Mouse (Mus musculus) forebrain, postnatal 0 days (tissue): Measurements from ENCODE around the gene Ftl1-ps1. TPM values are rescaled to one million over a fixed set of nuclear protein-coding genes. Genes with fewer than 3 reads are reported as not detected.
A peak's percentile ranks its signal among the peaks of the same experiment; 100 is the strongest.

Experiments used
- ATAC-seq: fragments of 200-750 bp; cut with Nextera tagmentation; 2 replicates; pipeline ENCODE4 v1.8.0; 2017; ENCODE audit warnings: mild to moderate bottlenecking, moderate library complexity
- DNase-seq: peaks from one replicate; pipeline ENCODE4 v3.0.0-alpha.2; 2015
- H3K27ac ChIP-seq: fragments of 300-500 bp; sonication (generic); 2 replicates; pipeline ENCODE4 v1.5.1; 2014; ENCODE audit warnings: low read depth, mild to moderate bottlenecking, antibody characterized with exemption, low read length, moderate library complexity, mixed read lengths
- H3K27me3 ChIP-seq: fragments of 300-500 bp; sonication (generic); 2 replicates; pipeline ENCODE4 v1.6.1; 2014; ENCODE audit warnings: mild to moderate bottlenecking, low read length, mixed read lengths; ENCODE audit not compliant: insufficient read depth
- H3K36me3 ChIP-seq: fragments of 300-500 bp; sonication (generic); 2 replicates; pipeline ENCODE4 v1.6.1; 2014; ENCODE audit warnings: mild to moderate bottlenecking, moderate library complexity; ENCODE audit not compliant: insufficient read depth
- H3K4me1 ChIP-seq: fragments of 300-500 bp; sonication (generic); 2 replicates; pipeline ENCODE4 v1.6.1; 2014; ENCODE audit warnings: antibody characterized with exemption; ENCODE audit not compliant: insufficient read depth
- H3K4me2 ChIP-seq: fragments of 300-500 bp; sonication (generic); 2 replicates; pipeline ENCODE4 v1.6.1; 2014; ENCODE audit warnings: low read depth, mild to moderate bottlenecking, moderate library complexity
- H3K4me3 ChIP-seq: fragments of 300-500 bp; sonication (generic); 2 replicates; pipeline ENCODE4 v1.5.1; 2014; ENCODE audit warnings: low read depth, low read length, mixed read lengths
- H3K9ac ChIP-seq: fragments of 300-500 bp; sonication (generic); 2 replicates; pipeline ENCODE4 v1.6.1; 2014; ENCODE audit warnings: mild to moderate bottlenecking
- H3K9me3 ChIP-seq: fragments of 300-500 bp; sonication (generic); 2 replicates; pipeline ENCODE4 v1.6.1; 2016; ENCODE audit warnings: low read length
- CTCF ChIP-seq: sonication (generic); IDR thresholded peaks from 2 replicates; pipeline ENCODE4 v1.5.1; 2016; ENCODE audit warnings: antibody characterized with exemption, control low read depth, low read depth
- WGBS: fragments of 180-500 bp; shearing (Covaris S2); extraction: QIAGEN DNeasy Blood & Tissue Kit; methylation state at CpG from one replicate; pipeline ENCODE4 v1.1.7; 2014; 5-methylcytosine and 5-hydroxymethylcytosine counted together
- polyA plus RNA-seq: library from polyadenylated mRNA; unstranded; fragments of >200 nt; fragmentation: Nextera tagmentation; extraction: Ambion mirVana; gene quantifications from 2 replicates; pipeline ENCODE4 v1.2.1, GENCODE M21; 2015
- total RNA-seq: library from RNA; depleted of rRNA; stranded (reverse); fragments of >200 nt; gene quantifications from 2 replicates; pipeline ENCODE4 v1.2.3, GENCODE M21; 2014; rRNA removed

Gene Ftl1-ps1
- total RNA-seq (68.3 and 93.6 TPM in 2 replicates), polyA plus RNA-seq (92.1 and 112 TPM in 2 replicates)

GRCm38 (mm10) chr13:74399298-74399839 is at the start of gene Ftl1-ps1:
Gene Ftl1-ps1, plus strand, starts transcription at chr13:74399694.
- no peaks in the 10 kb centered on the region for H3K9me3 ChIP-seq
- no peak within 1 kb of the TSS for H3K9ac ChIP-seq
- ATAC-seq (no peak), DNase-seq (no peak)
- no peak within 1 kb of the TSS for H3K4me3 ChIP-seq
- no peak for TF ChIP-seq CTCF
- no peak within 1 kb of the TSS for H3K27ac ChIP-seq
- H3K27me3 ChIP-seq = no peaks in the 10 kb centered on the region
- no peak within 1 kb of the TSS for H3K4me2 ChIP-seq
- H3K4me1 ChIP-seq = no peaks in the 10 kb centered on the region
- 11% methylated on average over 11 of the region's 11 CpGs for WGBS
- no peaks in the 10 kb centered on the region for H3K36me3 ChIP-seq

- DNase-seq (no peak), ATAC-seq (peak; percentile 54)
- H3K36me3 ChIP-seq = peaks cover 9% of the 10 kb centered on the region; the same call in 1 of the 2 replicates
- no peaks in the 10 kb centered on the region for H3K27me3 ChIP-seq
- peak overlapping the region; percentile 78 for H3K9ac ChIP-seq
- peak overlapping the region; percentile 57 for H3K4me3 ChIP-seq
- peaks cover 13% of the 10 kb centered on the region; the same call in 1 of the 2 replicates for H3K4me1 ChIP-seq
- WGBS = 2% methylated on average over 15 of the region's 15 CpGs
- TF ChIP-seq CTCF = no peak
- H3K4me2 ChIP-seq = peak overlapping the region; percentile 64
- H3K9me3 ChIP-seq = no peaks in the 10 kb centered on the region
- H3K27ac ChIP-seq = peak overlapping the region; percentile 62
These were observed 49.0 kb upstream of the Ftl1-ps1 start for GRCm38 (mm10) chr13:74350435-74350906.

- Histone ChIP-seq H3K4me1 (no peaks in the 10 kb centered on the region), H3K4me2 (no peak overlapping the region), H3K9me3 (no peaks in the 10 kb centered on the region), H3K9ac (no peak overlapping the region), H3K27me3 (no peaks in the 10 kb centered on the region), H3K27ac (no peak overlapping the region), H3K36me3 (peaks cover 54% of the 10 kb centered on the region), H3K4me3 (no peak overlapping the region)
- 94% methylated on average over 13 of the region's 13 CpGs for WGBS
- ATAC-seq (no peak), DNase-seq (no peak)
- TF ChIP-seq CTCF = no peak
These were observed 43.0 kb upstream of the Ftl1-ps1 start for GRCm38 (mm10) chr13:74356491-74356890.

GRCm38 (mm10) chr13:74362218-74362617 is 37.3 kb upstream of the Ftl1-ps1 start:
- 78% methylated on average over 2 of the region's 2 CpGs for WGBS

DNA sequence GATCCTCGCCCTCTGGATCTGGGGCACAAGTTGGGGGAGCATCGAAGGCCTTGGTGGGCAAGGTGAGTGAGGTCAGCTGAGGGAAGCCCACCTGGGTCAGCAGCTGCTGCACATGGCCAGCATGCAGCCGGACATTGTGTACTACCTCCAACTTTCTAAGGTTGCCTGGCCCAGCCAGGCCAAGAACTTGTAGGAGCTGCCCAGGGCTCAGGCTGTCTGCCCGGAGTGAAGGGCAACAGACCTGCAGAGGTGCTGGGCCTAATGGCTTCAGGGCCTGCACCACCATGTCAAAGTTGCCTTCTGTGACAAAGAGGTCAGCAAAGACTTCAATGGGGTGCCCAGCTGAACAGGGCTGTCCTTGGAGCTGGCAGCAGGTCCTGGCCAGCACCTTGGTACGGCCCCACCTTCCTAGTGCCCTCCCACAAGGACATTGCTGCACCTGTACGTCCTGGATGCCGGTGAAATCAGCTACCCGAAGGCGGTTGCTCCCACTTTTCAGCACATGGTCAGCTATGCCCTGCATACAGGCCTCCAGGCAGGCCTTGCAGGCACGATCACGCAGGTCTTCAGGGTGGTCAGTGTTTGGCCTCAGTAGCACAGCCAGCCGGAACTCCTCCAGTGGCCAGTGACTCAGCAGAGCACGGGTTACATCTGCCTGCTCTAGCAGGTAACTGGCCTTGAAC is 36.2 kb upstream of the Ftl1-ps1 start:
- no peaks in the 10 kb centered on the region for H3K4me1 ChIP-seq
- ATAC-seq (no peak), DNase-seq (no peak)
- H3K27ac ChIP-seq = no peak overlapping the region
- TF ChIP-seq CTCF = no peak
- H3K4me2 ChIP-seq = no peak overlapping the region
- no peak overlapping the region for H3K9ac ChIP-seq
- no peaks in the 10 kb centered on the region for H3K27me3 ChIP-seq
- 92% methylated on average over 13 of the region's 13 CpGs for WGBS
- H3K4me3 ChIP-seq = no peak overlapping the region
- H3K9me3 ChIP-seq = 0 out of 2 replicates have a peak, but pooled peaks cover 3% of the 10 kb centered on the region
- H3K36me3 ChIP-seq = peaks cover 30% of the 10 kb centered on the region

More at GRCm38 (mm10) chr13:74362218-74362617, 37.3 kb upstream of the Ftl1-ps1 start:
- no peak overlapping the region for H3K4me2 ChIP-seq
- H3K4me3 ChIP-seq = no peak overlapping the region
- H3K4me1 ChIP-seq = no peaks in the 10 kb centered on the region
- no peak for TF ChIP-seq CTCF
- ATAC-seq (no peak), DNase-seq (no peak)
- no peak overlapping the region for H3K27ac ChIP-seq
- H3K36me3 ChIP-seq = peaks cover 37% of the 10 kb centered on the region
- no peaks in the 10 kb centered on the region for H3K27me3 ChIP-seq
- H3K9ac ChIP-seq = no peak overlapping the region
- H3K9me3 ChIP-seq = no peaks in the 10 kb centered on the region

GRCm38 (mm10) chr13:74363859-74364235 is 35.6 kb upstream of the Ftl1-ps1 start, which contains the start of gene Lrrc14b:
Gene Lrrc14b, minus strand, starts transcription at chr13:74364005.
- no peak for TF ChIP-seq CTCF
- no peak within 1 kb of the TSS for H3K9ac ChIP-seq
- peaks cover 24% of the 10 kb centered on the region for H3K36me3 ChIP-seq
- 80% methylated on average over 8 of the region's 8 CpGs for WGBS
- ATAC-seq (no peak), DNase-seq (no peak)
- H3K9me3 ChIP-seq = 0 out of 2 replicates have a peak, but pooled peaks cover 3% of the 10 kb centered on the region
- H3K4me3 ChIP-seq = no peak within 1 kb of the TSS
- no peak within 1 kb of the TSS for H3K27ac ChIP-seq
- H3K4me1 ChIP-seq = no peaks in the 10 kb centered on the region
- H3K27me3 ChIP-seq = no peaks in the 10 kb centered on the region
- no peak within 1 kb of the TSS for H3K4me2 ChIP-seq
